Mouse (Mus musculus): ENCODE measurements around the gene Ddx19a.
"Not testable (repeated sequence)": the region's sequence is repeated elsewhere in the genome, so short reads cannot be mapped to it uniquely, and the experiment has no call there.

Gene Ddx19a

DNA sequence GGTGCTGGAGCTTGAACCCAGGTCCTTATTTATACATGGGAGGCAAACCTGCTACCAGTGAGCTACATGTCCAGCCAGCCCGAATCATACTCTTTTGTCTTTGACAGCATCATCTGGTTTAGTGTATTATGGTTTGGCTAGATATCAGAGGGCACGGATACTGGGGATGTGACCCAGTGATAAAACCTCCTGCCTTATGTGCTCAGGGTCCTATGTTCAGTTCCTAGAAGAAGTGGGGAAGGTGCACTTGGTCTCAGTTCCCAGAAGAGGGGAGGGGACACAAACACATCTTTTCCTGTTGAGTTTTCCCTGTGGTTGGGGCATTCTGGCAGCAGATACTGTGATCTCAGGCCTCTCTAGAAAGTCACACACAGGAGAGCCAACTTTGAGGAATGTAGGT is 64.3 kb downstream of the Ddx19a start:
- no peak for DNase-seq (ENCODE audit: low spot score in 2 of 2)

DNA sequence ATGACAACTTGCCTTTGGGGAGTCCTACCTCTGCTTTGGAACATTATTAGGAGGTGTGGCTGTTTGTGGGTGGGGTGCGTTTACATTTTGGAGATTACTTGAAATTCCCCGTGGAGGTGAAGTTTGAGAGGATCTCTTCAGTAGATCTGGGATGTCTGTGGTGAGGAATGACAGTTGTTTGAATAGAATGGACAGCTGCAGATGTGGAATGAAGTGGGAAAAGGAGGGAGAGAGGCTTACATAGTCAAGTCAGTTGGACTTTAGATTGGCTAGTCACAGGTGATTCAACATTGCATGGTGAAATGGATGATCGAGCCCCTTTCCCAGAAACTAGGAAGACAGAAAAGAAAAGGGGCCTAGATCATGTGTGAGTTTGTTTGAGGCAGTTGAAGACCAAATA is 65.2 kb downstream of the Ddx19a start:
- no peak for DNase-seq (ENCODE audit: low spot score in 2 of 2)

DNA sequence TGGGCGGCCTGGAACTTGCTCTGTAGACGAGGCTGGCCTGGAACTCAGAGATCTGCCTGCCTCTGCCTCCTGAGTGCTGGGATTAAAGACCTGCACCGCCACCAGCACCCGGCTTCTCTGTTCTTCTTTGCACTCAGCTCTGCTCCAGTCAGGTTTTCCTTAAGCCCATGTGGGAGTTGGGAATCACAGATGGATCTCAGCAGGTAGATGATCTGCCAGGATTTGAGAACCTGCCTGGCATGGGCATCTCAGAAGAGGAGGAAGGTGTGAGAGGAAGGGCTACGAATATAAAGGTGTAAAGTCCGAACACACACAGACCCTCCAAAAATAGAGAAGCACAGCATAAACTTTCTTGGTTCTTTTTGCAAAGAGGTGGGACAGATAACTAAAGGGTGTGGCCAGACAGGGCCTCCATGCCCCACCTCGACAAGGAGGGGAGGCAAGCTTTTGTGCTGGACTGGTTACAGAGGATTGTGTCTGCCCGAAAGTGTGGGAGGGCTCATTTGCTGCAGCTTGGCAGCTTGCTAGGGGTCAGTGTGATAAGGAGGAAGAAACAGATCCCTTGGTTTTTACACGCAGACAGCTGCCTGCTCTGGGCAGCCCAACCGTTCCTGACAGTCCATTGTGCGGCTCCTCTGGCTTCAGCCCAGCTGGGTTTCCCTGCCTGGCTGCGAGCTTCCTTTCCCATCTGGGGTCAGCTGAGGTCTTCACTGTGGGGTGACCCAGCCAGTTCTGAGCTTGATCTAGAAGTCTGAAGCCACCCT is 66.2 kb downstream of the Ddx19a start:
- DNase-seq (ENCODE audit: low spot score in 2 of 2): no peak

DNA sequence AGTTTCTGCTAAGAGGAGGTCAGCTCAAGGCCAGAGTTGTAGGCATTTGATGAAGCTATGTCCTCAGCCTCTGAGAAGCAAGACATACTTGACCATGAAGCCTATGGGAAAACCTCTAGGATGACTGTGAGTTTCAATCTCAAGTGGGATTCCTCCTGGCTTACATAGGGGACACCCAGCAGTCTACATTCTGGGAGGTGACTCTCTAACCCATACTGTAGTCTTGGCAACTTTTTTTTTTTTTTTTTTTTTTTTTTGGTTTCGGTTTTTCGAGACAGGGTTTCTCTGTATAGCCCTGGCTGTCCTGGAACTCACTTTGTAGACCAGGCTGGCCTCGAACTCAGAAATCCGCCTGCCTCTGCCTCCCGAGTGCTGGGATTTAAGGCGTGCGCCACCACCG is 67.9 kb downstream of the Ddx19a start:
- not testable (repeated sequence) for DNase-seq (ENCODE audit: low spot score in 2 of 2)

DNA sequence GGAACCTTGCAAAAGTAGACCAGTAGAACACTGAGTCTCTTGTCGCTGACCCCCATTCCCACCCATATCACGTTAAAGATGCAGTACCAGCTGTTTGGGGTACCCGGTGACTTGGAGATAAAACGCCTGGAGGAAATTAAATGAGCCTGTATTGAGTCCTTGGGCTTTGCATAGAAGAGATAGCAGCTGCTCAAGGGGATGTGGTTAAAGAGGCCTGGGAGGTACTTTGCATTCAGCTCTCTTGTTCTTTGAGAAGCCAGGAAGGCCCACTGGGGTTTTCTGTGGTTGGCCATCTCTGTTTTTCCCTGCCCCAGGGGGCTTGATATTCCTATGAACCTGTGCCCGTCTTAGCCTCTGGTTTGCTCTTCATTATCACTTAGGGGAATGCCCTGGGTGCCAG is 68.5 kb downstream of the Ddx19a start:
- no peak for DNase-seq (ENCODE audit: low spot score in 2 of 2)

DNA sequence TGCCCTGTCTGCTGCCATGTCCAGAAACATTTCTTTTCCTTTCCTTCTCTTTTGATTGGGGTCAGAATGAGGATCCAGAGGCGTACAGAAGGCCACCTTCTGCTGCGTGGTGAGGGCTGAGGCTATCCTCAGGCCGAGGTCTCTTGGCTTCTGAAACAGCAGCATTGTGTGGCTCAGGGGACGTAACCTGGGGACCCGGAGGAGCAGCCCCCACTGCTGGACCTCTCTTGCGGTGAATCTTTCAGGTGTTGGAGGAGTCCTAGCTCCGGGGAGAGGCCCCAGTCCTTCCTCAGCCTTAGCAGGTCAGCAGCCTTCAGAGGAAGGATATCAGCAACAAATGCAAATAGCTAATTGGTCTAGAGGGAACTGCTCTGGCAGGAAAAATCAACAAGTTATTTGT is 69.2 kb downstream of the Ddx19a start:
- DNase-seq (ENCODE audit: low spot score in 2 of 2): no peak

DNA sequence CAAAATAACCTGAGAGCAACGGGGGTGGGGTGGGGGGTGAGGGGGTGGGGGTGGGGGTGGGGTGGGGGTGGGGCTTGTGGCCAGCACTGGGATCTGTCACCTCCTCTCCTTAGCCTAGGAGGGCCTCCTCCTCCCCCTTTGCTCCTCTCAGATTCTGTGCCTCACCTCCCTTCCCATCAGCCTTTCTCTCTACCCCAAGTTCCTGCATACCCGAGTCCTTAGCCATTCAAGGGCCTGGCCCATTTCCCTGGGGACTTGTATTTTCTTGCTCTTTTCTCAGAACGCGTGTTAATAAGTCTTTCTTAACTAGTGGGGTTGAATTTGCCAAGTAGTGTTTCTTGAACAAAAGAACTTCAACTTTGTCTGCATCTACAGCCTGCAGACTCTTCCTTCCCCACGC is 70.9 kb downstream of the Ddx19a start:
- no peak for DNase-seq (ENCODE audit: low spot score in 2 of 2)

DNA sequence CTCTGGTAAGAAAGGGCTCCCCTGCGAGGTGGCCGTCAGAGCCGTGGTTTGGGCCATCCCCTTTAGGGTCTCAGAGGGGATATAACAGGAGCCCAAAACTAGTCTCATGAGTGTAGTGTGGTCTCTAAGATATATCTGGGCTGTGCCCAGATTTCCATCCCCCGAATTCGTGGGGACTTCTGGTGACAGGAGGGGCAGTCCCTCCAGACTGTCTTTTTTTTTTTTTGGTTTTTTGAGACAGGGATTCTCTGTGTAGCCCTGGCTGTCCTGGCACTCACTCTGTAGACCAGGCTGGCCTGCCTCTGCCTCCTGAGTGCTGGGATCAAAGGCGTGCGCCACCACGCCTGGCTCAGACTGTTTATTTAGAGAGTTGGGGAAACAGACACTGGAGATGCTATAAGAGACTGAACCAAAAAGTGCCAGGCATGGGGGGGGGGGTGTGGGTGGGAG is 71.9 kb downstream of the Ddx19a start:
- no peak for DNase-seq (ENCODE audit: low spot score in 2 of 2)
